In genomic region chr2:15049117-15049873, GRCm38 (mm10) we compare ENCODE assay signal across 8 mouse cellular contexts. TPM values are rescaled to one million over a fixed set of nuclear protein-coding genes. Genes with fewer than 3 reads are reported as not detected.
DNase-seq lines count a peak whose midpoint lies in the region; ATAC-seq and TF ChIP-seq lines count a peak whose summit lies in the region.

Arl5b (plus strand) TSS chr2:15049395.

- H3K4me2 ChIP-seq in CH12.LX (ENCODE audit: insufficient read depth, low read depth, poor library complexity, severe bottlenecking) = peak within 1 kb of the TSS; percentile 94
- peak within 1 kb of the TSS; percentile 65 for H3K4me2 ChIP-seq in heart, embryonic 15.5 days
- peak within 1 kb of the TSS; percentile 73 for H3K4me2 ChIP-seq in liver, embryonic 13.5 days
- peak within 1 kb of the TSS; percentile 57 for H3K4me2 ChIP-seq in stomach, embryonic 14.5 days (replicated peaks; ENCODE audit: low read depth, low read length)

- H3K4me1 ChIP-seq in CH12.LX (ENCODE audit: control insufficient read depth in 1 of 2, insufficient read depth in 2 of 2) = peaks cover 2 to 21% of the 10 kb centered on the region in 2 experiments; a peak in 2 of 4 replicates
- peaks cover 16% of the 10 kb centered on the region for H3K4me1 ChIP-seq in forebrain, embryonic 10.5 days
- peaks cover 14% of the 10 kb centered on the region for H3K4me1 ChIP-seq in heart, embryonic 15.5 days (replicated peaks)
- H3K4me1 ChIP-seq in liver, embryonic 13.5 days (replicated peaks) = peaks cover 19% of the 10 kb centered on the region
- H3K4me1 ChIP-seq in stomach, embryonic 14.5 days (ENCODE audit: control insufficient read depth, insufficient read depth, low read length) = peaks cover 4% of the 10 kb centered on the region; the same call in 1 of the 2 replicates

- peak; percentile 77 for TF ChIP-seq POLR2A in CH12.LX (IDR thresholded peaks at IDR 0.05; ENCODE audit: low read depth, low read length)

- H3K27me3 ChIP-seq in CH12.LX (replicated peaks) = no peaks in the 10 kb centered on the region
- no peaks in the 10 kb centered on the region for H3K27me3 ChIP-seq in forebrain, embryonic 10.5 days (ENCODE audit: poor library complexity, severe bottlenecking)
- no peaks in the 10 kb centered on the region for H3K27me3 ChIP-seq in heart, embryonic 15.5 days
- H3K27me3 ChIP-seq in liver, embryonic 13.5 days = no peaks in the 10 kb centered on the region
- no peaks in the 10 kb centered on the region for H3K27me3 ChIP-seq in stomach, embryonic 14.5 days (ENCODE audit: control insufficient read depth, insufficient read depth, low read length)

- dilution Hi-C loops in CH12.LX (cut with MboI; ENCODE audit: extremely low pct_ligation_motif_present, extremely low pct_unique_long_range_greater_than_20kb, low sequenced_read_pairs) = no loop called here

- no peak for TF ChIP-seq CTCF in CH12.LX (conservative IDR thresholded peaks at IDR 0.05 in 1 of 2, IDR thresholded peaks at IDR 0.05 in 1 of 2; ENCODE audit: low read depth in 2 of 2, low read length in 2 of 2)

- H3K9me3 ChIP-seq in CH12.LX (replicated peaks; ENCODE audit: low read length) = no peaks in the 10 kb centered on the region
- H3K9me3 ChIP-seq in forebrain, embryonic 10.5 days = no peaks in the 10 kb centered on the region
- H3K9me3 ChIP-seq in heart, embryonic 15.5 days (replicated peaks) = no peaks in the 10 kb centered on the region
- H3K9me3 ChIP-seq in liver, embryonic 13.5 days (replicated peaks) = no peaks in the 10 kb centered on the region
- no peaks in the 10 kb centered on the region for H3K9me3 ChIP-seq in stomach, embryonic 14.5 days (ENCODE audit: control insufficient read depth, low read depth, low read length)

- peak; percentile 96 for ATAC-seq in heart, embryonic 15.5 days (replicated peaks; ENCODE audit: insufficient number of reproducible peaks, insufficient read depth, low FRiP score, low read depth)
- peak; percentile 100 for ATAC-seq in liver, embryonic 13.5 days (ENCODE audit: low read depth)
- ATAC-seq in stomach, embryonic 14.5 days (ENCODE audit: insufficient number of reproducible peaks, insufficient read depth, low FRiP score, low read depth) = peak; percentile 98

- peak within 1 kb of the TSS; percentile 91 for H3K9ac ChIP-seq in CH12.LX (ENCODE audit: insufficient read depth, low read depth)
- H3K9ac ChIP-seq in heart, embryonic 15.5 days = peak within 1 kb of the TSS; percentile 64
- peak within 1 kb of the TSS; percentile 74 for H3K9ac ChIP-seq in liver, embryonic 13.5 days
- peak within 1 kb of the TSS; percentile 57 for H3K9ac ChIP-seq in stomach, embryonic 14.5 days (replicated peaks; ENCODE audit: low read depth, low read length)

- DNase-seq in CH12.LX (ENCODE audit: extremely low read depth) = peak; percentile 94
- peak; percentile 93 for DNase-seq in c-Kit-positive CD71-positive TER-119-negative erythroid progenitor cells, embryonic 14.5 days (ENCODE audit: low read depth)
- DNase-seq in forebrain, embryonic 10.5 days (ENCODE audit: extremely low spot score, low spot score) = peak; percentile 87
- DNase-seq in kidney, postnatal 25 days = peak; percentile 96 to 97
- peak; percentile 86 for DNase-seq in liver, embryonic 13.5 days
- peak; percentile 83 to 87 for DNase-seq in natural killer cell, adult 2 months (ENCODE audit: low spot score in 2 of 2)

- TF ChIP-seq EP300 in CH12.LX (IDR thresholded peaks at IDR 0.05; ENCODE audit: low read length) = no peak

- in situ Hi-C loops in CH12.LX (cut with MboI; ENCODE audit: low pct_ligation_motif_present, low pct_unique_long_range_greater_than_20kb, low sequenced_read_pairs) = no loop called here

- 9% methylated on average over 20 of the region's 20 CpGs for WGBS in forebrain, embryonic 10.5 days
- WGBS in heart, embryonic 15.5 days = 9% methylated on average over 20 of the region's 20 CpGs
- WGBS in liver, embryonic 13.5 days (ENCODE audit: insufficient replicate concordance) = 8% methylated on average over 20 of the region's 20 CpGs
- 7% methylated on average over 20 of the region's 20 CpGs for WGBS in stomach, embryonic 14.5 days

- H3K4me3 ChIP-seq in CH12.LX (replicated peaks in 1 of 3; ENCODE audit: low read depth in 2 of 3, low read length in 2 of 3, poor library complexity in 1 of 3) = peak within 1 kb of the TSS; percentile 72 to 85 (median 74)
- H3K4me3 ChIP-seq in forebrain, embryonic 10.5 days = peak within 1 kb of the TSS; percentile 63
- H3K4me3 ChIP-seq in heart, embryonic 15.5 days = peak within 1 kb of the TSS; percentile 65
- H3K4me3 ChIP-seq in liver, embryonic 13.5 days (replicated peaks) = peak within 1 kb of the TSS; percentile 69
- H3K4me3 ChIP-seq in stomach, embryonic 14.5 days (ENCODE audit: low read depth, low read length) = peak within 1 kb of the TSS; percentile 60

- peaks cover 0 to 22% of the 10 kb centered on the region in 2 experiments for H3K36me3 ChIP-seq in CH12.LX (replicated peaks in 1 of 2; ENCODE audit: control insufficient read depth in 1 of 2, insufficient read depth in 1 of 2, low read length in 1 of 2)
- H3K36me3 ChIP-seq in forebrain, embryonic 10.5 days (replicated peaks) = peaks cover 20% of the 10 kb centered on the region
- no peaks in the 10 kb centered on the region for H3K36me3 ChIP-seq in heart, embryonic 15.5 days
- no peaks in the 10 kb centered on the region for H3K36me3 ChIP-seq in liver, embryonic 13.5 days
- H3K36me3 ChIP-seq in stomach, embryonic 14.5 days (ENCODE audit: control insufficient read depth, insufficient read depth, low read length) = no peaks in the 10 kb centered on the region

- TF ChIP-seq RAD21 in CH12.LX (IDR thresholded peaks at IDR 0.05; ENCODE audit: low read depth, low read length) = no peak

- H3K27ac ChIP-seq in CH12.LX (ENCODE audit: insufficient read depth, low read depth) = no peak within 1 kb of the TSS
- H3K27ac ChIP-seq in forebrain, embryonic 10.5 days = peak within 1 kb of the TSS; percentile 79
- H3K27ac ChIP-seq in heart, embryonic 15.5 days = peak within 1 kb of the TSS; percentile 62
- peak within 1 kb of the TSS; percentile 59 for H3K27ac ChIP-seq in liver, embryonic 13.5 days
- no peak within 1 kb of the TSS for H3K27ac ChIP-seq in stomach, embryonic 14.5 days (ENCODE audit: low read length)

- no peaks in the 10 kb centered on the region for H3K79me2 ChIP-seq in CH12.LX (replicated peaks; ENCODE audit: control insufficient read depth, extremely low read depth, insufficient read depth, poor library complexity, severe bottlenecking)

TF ChIP-seq in CH12.LX, 34 proteins besides CTCF, POLR2A, EP300 and RAD21:
- TF ChIP-seq E2F4 (IDR thresholded peaks at IDR 0.05; ENCODE audit: insufficient replicate concordance, low read depth, low read length) (peak; percentile 36; the same call in 1 of the 2 replicates), KAT2A (IDR thresholded peaks at IDR 0.05; ENCODE audit: insufficient replicate concordance, low read length) (no peak), CHD2 (IDR thresholded peaks at IDR 0.05; ENCODE audit: low read length) (no peak), MAZ (IDR thresholded peaks at IDR 0.05; ENCODE audit: low read depth, low read length) (no peak), MXI1 (IDR thresholded peaks at IDR 0.05; ENCODE audit: low read depth, low read length) (peak; percentile 88), GABPA (IDR thresholded peaks at IDR 0.05; ENCODE audit: insufficient replicate concordance, low read depth, low read length) (no peak), UBTF (IDR thresholded peaks at IDR 0.05; ENCODE audit: low read depth, low read length) (no peak), SIN3A (IDR thresholded peaks at IDR 0.05; ENCODE audit: low read length) (peak; percentile 84), ELF1 (IDR thresholded peaks at IDR 0.05; ENCODE audit: low read depth, low read length) (peak; percentile 91), CHD1 (IDR thresholded peaks at IDR 0.05; ENCODE audit: low read depth, low read length) (no peak), TCF12 (IDR thresholded peaks at IDR 0.05; ENCODE audit: low read depth, low read length) (peak; percentile 24; the same call in 1 of the 2 replicates), TBP (conservative IDR thresholded peaks at IDR 0.05; ENCODE audit: low read depth, low read length) (peak; percentile 82), RCOR1 (conservative IDR thresholded peaks at IDR 0.05; ENCODE audit: low read depth, low read length) (no peak), MAX (IDR thresholded peaks at IDR 0.05; ENCODE audit: low read length) (no peak), ZKSCAN1 (IDR thresholded peaks at IDR 0.05; ENCODE audit: borderline replicate concordance, low read depth, low read length) (no peak), IRF4 (IDR thresholded peaks at IDR 0.05; ENCODE audit: low read depth, low read length) (no peak), NRF1 (IDR thresholded peaks at IDR 0.05; ENCODE audit: low read depth, low read length) (no peak), NELFE (IDR thresholded peaks at IDR 0.05; ENCODE audit: low read depth, low read length) (peak; percentile 74), ETS1 (conservative IDR thresholded peaks at IDR 0.05; ENCODE audit: low read depth, low read length) (no peak), MYC (IDR thresholded peaks at IDR 0.05; ENCODE audit: low read depth, low read length) (no peak), BHLHE40 (IDR thresholded peaks at IDR 0.05; ENCODE audit: low read depth, low read length) (no peak), SMC3 (IDR thresholded peaks at IDR 0.05; ENCODE audit: low read depth, low read length) (no peak), USF2 (conservative IDR thresholded peaks at IDR 0.05; ENCODE audit: low read depth, low read length) (no peak), HCFC1 (IDR thresholded peaks at IDR 0.05; ENCODE audit: low read depth, low read length) (peak; percentile 79), JUND (conservative IDR thresholded peaks at IDR 0.05; ENCODE audit: low read depth, low read length) (no peak), ZC3H11A (IDR thresholded peaks at IDR 0.05; ENCODE audit: low read depth, low read length) (no peak)

RNA-seq across cellular contexts. Expression of gene Arl5b, which starts in this region (rescaled TPM):
- total RNA-seq in CH12.LX (2012; rRNA removed) (4.2 and 5.0 TPM in 2 replicates), CH12.LX (2014; rRNA removed) (7.1 and 8.2 TPM in 2 replicates)
- polyA plus RNA-seq in CH12.LX (2012; ENCODE audit: insufficient read length, low read depth) = 4.8 and 5.2 TPM in 2 replicates
- 48.0 and 51.9 TPM in 2 replicates for polyA plus RNA-seq in forebrain, embryonic 10.5 days (2016; fragmentation: Nextera tagmentation; extraction: Ambion mirVana)
- 18.4 and 20.6 TPM in 2 replicates for polyA plus RNA-seq in heart, embryonic 15.5 days (2015; fragmentation: Nextera tagmentation; extraction: Ambion mirVana)
- 6.0 and 7.3 TPM in 2 replicates for polyA plus RNA-seq in liver, embryonic 13.5 days (2015; fragmentation: Nextera tagmentation; extraction: Ambion mirVana)
- 38.6 and 40.5 TPM in 2 replicates for polyA plus RNA-seq in stomach, embryonic 14.5 days (2014; fragmentation: Nextera tagmentation; extraction: Ambion mirVana)

Comparison
In these comparisons a context has a peak if more than half of its experiments do, and no peak if none do; other contexts are left out.
1. H3K27ac ChIP-seq: peak in forebrain, embryonic 10.5 days (single experiment), heart, embryonic 15.5 days (single experiment) and liver, embryonic 13.5 days (single experiment); none in CH12.LX (single experiment) and stomach, embryonic 14.5 days (single experiment).
2. Peak in every context shown above with its lines, with median percentiles within 50 percentile points of each other: DNase-seq, H3K4me2 ChIP-seq, H3K4me3 ChIP-seq, H3K9ac ChIP-seq and ATAC-seq.